Mouse (Mus musculus): ENCODE data around the gene Morc1.

Morc1 gene

DNA sequence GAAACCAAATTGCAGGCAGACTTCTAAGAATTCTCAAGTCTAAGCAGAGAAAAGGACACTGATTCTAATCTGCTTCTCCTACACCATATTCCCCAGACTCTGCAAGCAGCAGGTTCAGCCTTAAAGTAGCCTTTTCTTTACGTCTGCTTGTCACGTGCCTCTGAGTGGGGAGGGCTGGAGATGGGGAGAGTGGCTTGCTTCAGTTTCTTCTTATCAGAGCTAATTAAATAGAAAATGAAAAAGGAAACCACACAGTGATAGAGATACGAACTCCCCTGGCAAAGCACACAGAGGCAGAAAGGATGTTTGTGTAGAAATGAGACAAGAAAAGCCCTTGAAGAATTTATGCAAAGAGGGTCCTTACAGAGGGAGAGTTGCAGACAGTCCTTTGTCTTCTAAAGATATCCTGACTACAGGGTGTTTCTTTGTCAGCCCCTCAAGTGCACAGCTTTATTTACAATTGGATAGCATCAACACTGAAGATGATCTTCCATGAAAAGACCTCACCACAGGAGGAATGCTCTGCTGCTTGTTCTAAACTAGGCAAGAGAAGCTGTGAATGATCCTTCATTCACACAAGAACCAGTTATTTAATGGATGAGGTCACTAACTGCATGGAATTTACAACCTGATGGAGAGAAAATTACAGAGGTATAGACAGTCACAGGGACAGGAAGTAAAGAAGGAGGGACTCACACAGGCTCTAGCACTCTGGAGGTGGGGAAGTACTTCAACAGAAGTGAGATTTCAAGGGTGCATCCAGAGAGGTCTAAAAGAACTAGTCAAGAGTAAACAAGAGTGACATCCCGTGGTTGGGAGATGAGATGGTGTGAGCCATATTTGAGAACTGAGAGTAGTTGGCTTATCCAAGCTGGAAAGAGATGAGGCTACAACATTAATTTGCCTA is 44.1 kb downstream of the Morc1 start:
- DNase-seq (ENCODE audit: low read depth, low spot score), result peak; percentile 91

DNA sequence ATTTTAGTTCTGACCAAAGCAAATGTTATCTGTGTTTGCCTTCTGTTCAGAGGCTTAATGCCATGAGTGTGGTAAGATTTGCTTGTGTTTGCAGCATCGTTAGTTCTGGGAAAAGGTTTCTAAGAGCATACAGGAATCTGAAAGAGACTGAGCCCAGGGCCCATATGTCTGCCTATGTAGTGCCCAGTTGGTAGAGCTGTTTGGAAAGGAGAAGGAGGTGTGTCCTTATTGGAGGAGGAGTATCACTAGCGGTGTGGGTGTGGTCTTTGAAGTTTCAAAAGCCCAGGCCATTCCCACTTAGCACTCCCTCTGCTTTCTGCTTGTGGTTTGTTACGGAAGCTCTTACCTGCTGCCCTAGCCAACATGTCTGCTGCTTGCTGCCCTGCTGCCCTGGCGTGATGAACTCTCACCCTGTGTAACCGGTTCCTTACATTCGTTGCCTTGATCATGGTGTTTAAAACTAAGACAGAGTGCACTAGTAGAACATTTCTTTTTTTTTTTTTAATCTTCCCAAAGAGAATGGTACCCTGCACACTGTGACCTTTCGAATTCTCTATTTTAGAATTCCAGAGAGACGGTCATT is 48.3 kb downstream of the Morc1 start:
- peak; percentile 70 for DNase-seq (ENCODE audit: low read depth, low spot score)

DNA sequence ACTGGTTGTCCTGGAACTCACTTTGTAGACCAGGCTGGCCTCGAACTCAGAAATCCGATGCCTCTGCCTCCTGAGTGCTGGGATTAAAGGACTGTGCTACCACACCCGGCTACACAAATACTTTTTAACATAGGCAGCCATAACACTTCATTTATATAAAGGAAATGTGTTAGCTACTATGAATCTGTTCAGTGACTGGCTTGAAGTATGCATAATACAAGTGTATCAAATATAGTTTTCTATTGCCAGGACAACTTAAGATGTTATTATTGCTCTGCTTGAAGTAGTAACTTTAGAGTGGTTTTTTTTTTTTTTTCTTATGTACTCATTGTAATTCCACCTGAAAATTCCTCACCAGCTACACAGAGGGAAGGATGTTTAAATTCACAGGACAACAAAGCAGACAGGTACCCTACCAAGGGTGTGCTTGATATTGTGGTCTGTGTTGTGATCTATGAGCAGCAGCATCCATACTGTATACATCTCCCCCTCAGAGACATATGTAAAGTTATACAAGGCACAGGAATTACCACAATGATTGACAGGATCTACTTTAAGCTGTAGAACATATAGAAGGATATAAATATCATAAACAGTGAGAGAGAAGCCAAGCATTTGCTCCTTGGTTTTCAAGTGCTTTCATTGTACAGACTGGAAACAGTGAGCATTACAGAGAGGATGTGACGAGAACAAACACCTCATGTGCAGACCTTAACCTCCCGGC is 85.9 kb downstream of the Morc1 start:
- DNase-seq (ENCODE audit: low read depth, low spot score), result no peak

DNA sequence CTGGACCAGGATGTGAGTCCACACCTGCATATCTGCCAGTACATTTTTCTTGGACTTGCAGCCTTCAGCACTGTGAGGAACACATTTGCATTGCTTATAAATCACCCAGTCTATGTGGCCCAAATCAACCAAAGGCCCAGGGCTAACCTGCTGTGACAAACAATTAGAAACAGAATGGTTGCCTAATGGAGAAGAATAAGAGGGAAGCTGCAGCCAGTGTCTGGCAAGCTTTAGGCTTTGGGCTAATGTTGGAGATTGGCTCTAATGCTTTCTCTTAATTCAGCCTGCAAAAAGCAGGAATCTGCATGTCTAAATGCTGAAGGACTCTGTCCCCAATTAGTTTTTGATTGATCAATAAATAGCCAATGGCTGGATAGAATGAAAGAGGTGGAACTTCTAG is 88.5 kb downstream of the Morc1 start:
- DNase-seq (ENCODE audit: low read depth, low spot score), result peak; percentile 33

DNA sequence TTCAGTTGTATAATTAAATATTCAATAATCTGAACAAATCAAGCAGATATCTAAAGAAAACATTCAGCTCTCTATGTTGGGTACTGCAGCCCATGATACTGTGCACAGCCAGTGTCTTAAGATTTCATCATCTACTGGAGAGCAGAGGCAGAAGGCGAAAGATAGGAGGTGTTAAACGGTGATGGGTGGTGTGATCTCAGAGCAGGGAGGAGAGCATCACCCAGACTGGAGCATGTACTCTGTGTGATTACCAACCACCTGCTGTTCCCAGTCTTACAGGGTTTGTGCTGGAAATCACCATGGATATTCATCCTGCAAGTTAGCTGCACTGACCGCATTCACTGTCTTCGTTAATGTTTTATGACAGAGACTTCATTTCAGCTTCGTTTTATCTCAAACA is 106.1 kb downstream of the Morc1 start:
- no peak for DNase-seq (ENCODE audit: low read depth, low spot score)

GRCm38 (mm10) chr16:48562290-48563080 is 131.4 kb downstream of the Morc1 start:
- peak; percentile 56 for DNase-seq (ENCODE audit: low read depth, low spot score)

- DNase-seq (ENCODE audit: low read depth, low spot score), result peak; percentile 75
Observed at GRCm38 (mm10) chr16:48570354-48570753, 139.3 kb downstream of the Morc1 start.

DNA sequence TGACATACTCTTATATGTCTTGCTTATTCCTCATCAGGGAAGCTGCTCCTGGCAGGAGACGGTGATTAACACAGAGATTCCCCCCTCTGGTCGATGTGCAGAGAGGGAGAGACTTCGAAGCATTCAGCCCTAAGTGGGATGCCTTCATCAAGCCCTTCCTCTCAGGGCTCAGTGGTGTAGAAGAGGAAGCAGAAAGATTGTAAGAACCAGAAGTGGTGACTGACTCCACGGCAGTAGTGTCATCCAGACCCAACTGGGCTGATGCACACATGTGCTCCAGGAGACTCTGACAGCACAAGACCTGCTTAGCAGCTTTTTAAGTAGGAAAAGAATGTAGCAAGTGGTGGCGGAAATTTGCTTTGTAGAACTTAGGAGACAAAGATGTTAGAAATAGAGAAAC is 143.0 kb downstream of the Morc1 start:
- DNase-seq (ENCODE audit: low read depth, low spot score), result no peak

GRCm38 (mm10) chr16:48574499-48574898 is 143.5 kb downstream of the Morc1 start:
- DNase-seq (ENCODE audit: low read depth, low spot score), result no peak

GRCm38 (mm10) chr16:48585369-48585768 is 154.3 kb downstream of the Morc1 start:
- peak; percentile 62 for DNase-seq (ENCODE audit: low read depth, low spot score)

DNA sequence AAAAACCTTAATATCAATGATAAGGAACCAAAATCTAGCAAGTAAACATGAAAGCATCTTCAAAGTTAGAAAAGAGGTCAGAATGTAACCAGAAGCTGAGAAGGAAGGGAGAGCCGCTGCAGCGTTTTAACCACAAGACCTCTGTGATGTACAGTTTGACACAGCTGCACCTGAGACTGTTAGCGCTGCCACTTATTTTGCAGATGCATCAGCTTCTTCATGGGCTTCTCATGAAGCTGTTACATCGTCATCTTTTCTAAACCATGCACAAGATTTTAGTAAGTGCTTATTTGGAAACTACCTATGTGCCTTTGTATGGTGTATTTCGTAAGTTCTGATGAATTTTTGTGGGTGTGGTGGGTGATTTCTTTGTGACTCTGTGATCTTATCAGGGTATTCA is 163.4 kb downstream of the Morc1 start:
- DNase-seq (ENCODE audit: low read depth, low spot score), result no peak

- DNase-seq (ENCODE audit: low read depth, low spot score), result no peak
Observed at GRCm38 (mm10) chr16:48595216-48595615, 164.2 kb downstream of the Morc1 start.

DNA sequence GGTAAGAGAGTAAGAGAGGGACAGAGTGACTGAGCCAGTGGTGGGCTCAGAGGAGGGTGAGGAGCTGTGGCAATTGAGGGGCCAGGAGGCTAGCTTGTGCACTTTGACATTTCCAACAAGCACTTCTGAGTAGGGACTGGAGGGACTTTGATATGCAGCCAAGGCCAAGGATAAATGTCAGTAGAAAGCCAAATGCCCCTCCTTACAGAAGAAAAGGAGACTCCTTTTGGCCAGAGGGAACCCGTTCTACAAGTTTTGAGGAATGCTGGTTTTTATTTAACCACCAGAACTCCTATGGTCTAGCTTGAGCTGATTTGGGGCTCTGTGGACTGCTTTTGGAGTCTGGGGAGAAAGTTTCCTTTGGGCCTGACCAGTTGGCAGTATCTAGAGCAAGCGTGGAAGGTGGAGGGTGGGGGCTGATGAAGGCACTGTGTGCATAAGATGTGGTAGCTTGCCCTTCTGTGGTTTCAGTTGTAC is 172.7 kb downstream of the Morc1 start:
- no peak for DNase-seq (ENCODE audit: low read depth, low spot score)

GRCm38 (mm10) chr16:48606476-48607038 is 175.5 kb downstream of the Morc1 start:
- DNase-seq (ENCODE audit: low read depth, low spot score), result peak; percentile 83

DNA sequence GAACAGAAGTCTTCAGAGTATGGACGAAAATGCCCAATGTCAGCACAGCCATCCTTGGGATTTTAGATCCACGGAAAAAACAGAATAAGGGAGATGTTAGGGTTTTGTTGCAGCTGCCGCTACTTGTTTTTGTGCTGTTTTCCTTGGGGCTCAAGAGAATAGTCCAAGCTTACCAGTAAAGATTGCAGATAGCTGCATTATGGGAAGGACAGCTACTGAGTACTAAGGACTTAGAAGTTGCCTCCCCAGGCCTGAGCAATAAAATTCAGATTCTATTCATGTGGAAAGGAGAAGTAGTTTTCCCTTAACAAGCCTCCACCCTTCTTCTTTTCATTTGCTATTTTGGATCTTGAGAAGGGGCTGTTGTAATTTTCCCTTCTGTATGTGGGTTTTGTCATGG is 177.2 kb downstream of the Morc1 start:
- peak; percentile 77 for DNase-seq (ENCODE audit: low read depth, low spot score)

DNA sequence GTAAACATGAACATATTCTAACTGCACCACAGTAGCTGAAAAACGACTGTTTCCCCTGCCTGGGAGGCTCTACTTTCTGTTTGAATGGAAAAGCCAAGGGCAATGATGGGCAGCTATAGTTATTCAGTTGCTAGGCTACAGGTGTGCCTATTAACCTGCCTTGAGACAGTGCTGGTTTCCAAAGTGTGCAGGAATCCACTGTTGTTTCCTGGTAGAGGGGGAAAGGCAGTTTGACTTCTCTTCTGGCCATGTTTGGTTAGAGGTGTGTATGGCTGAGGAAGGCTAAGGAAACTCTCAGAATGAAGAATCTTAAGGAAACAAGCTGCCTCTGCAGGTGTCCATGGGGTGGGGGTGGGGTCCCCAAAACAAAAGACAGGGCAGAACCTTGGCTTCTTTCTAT is 179.8 kb downstream of the Morc1 start:
- peak; percentile 58 for DNase-seq (ENCODE audit: low read depth, low spot score)

DNA sequence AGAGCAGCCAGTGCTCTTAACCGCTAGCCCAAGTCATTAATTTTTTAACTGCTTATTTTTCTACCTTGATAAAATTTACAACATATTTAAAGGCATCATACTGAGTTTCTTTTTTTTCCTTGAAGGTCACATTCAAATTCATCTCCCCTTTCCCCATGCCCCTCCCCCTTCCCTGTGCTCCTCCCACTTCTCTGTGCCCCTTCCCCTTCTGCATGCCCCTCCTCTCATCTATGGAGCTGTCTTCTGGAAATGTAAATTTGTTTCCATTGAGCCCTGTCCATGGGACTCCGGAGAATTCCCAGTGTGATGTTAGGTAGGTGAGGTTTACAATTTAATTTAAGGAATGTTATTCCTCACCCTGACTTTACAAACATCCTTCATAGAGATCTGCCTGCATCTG is 180.4 kb downstream of the Morc1 start:
- DNase-seq (ENCODE audit: low read depth, low spot score), result peak; percentile 80

- DNase-seq (ENCODE audit: low read depth, low spot score), result peak; percentile 83
Observed at GRCm38 (mm10) chr16:48613783-48614182, 182.7 kb downstream of the Morc1 start.

DNA sequence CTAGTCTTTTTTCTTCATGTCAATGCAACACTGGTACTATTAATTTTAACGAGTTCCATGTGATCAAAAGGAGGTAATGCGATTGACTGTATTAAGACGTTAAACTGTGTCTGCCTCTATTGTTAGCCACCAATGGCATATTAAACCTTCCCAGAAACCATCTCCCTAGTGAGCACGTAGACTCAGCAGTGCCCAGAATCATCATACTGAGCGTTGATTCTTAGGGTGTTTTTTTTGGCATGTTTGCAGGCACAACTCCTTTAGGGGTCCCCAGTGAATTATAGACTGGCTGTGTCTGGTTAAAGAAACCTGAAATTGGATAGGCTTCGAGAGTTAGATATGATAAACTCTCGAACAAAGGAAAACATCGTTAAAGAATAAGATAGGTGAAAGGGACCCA is 189.5 kb downstream of the Morc1 start:
- DNase-seq (ENCODE audit: low read depth, low spot score), result no peak

GRCm38 (mm10) chr16:48621019-48621418 is 190.0 kb downstream of the Morc1 start:
- DNase-seq (ENCODE audit: low read depth, low spot score), result no peak

GRCm38 (mm10) chr16:48623447-48623846 is 192.4 kb downstream of the Morc1 start:
- DNase-seq (ENCODE audit: low read depth, low spot score), result peak; percentile 68

All from ES-CJ7 (cell line).